Mouse (Mus musculus) mesoderm, embryonic 11.5 days (tissue): ENCODE measurements at regions not wholly inside any gene's neighbourhood (a gene's known extent, or its start where the extent isn't known, plus 50 kb on each side); places are given as distances from the start of the nearest gene placed in this dataset.
A peak's percentile ranks its signal among the peaks of the same experiment; 100 is the strongest.
"Not testable (repeated sequence)": the region's sequence is repeated elsewhere in the genome, so short reads cannot be mapped to it uniquely, and the experiment has no call there.

Source experiments
- DNase-seq: peaks from one replicate; pipeline ENCODE4 v3.0.0-alpha.2; 2012; ENCODE audit warnings: low read depth, low spot score

DNA sequence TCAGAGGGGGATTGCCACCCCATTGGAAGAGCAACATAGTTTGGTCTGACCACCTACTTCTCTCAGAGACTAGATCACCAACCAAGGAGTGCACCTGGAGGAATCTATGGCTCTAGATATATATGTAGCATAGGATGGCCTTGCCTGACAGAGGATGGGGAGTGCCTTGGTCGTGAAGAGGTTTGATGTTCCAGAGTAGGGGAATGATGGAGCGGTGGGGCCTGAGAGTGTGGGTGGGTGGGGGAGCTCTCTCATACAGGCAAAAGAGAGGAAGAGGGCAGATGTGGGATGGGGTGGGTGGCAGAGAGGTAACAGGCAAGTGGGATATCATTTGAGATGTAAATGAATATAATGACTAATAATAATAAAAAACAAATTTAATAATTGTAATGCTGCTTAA, 874.0 kb downstream of the Amy2a5 start:
- no peak for DNase-seq

DNA sequence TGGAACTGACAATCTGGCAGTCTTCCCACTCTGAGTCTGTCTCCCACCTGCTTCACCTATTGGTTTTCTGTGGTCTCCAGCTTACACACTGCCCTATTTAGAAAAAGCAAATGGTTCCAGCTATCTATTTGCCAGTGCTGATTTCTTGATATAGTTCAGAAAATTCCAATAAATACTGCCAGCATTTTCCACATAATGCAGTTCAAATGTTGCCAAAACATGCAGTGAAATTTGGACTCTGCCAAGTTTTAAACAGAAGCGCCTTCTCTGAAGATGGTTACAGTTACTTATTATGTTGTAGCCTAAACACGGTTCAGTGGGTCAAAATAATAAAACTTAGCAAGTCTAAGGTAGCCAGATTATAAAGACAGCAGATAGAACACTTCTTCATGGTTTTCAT, 912.8 kb downstream of the Amy2a5 start:
- DNase-seq: no peak

DNA sequence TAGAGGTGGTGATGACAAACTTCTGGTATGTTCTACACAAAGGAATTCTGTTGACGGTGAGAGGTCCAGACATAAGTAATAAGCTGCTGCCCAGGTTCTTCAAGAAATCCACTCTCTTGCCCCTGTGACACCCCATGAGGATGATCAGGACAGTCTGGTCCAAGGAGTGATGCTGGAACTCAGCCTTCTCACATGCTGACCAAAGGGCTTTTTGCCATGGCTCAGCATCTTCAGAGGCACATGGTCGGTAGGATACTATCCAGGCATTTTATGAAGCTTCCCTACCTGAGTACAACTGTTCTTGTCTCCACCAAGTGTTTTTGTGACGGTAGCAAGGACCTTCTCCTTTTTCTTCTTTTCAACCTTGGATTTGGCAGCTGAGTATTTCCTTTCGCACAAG, 927.5 kb downstream of the Amy2a5 start:
- DNase-seq: no peak

DNA sequence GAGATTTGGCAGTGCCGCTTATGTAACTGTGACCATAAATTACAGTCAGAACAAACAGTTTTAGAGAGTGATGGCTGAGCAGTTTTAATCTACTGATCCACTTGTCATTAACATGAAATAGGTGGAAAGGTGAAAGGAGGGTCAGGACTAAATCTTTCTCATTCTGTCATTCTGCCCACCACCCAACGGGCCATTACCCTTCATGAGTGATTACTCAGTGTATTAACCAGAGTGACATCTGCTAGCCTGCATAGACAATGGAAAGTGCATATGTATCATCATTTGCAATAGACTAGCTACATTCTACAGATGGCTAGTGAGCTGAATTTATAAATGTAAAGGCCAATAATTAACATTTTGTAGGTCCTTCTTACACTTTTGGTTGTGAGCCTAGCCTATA, 933.3 kb downstream of the Amy2a5 start:
- peak; percentile 65 for DNase-seq

DNA sequence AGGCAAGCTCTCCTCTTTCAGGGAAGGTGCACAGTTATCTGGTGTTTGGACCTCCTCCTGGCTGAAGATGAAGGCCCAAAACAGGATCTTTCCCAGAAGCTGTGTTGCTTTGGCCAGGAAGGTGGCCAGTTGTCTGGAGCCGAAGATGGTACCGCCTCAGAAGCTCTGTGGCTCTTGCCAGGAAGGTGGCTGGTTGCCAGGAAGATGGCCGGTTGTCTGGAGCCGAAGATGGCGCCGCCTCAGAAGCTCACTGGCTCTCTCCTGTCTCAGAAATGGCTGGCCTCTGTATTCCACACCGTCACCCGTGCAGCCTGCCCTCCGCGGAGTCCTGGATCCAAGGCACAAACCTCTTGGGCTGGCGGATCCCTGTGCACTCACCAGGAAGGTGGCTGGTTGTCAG, 937.4 kb downstream of the Amy2a5 start:
- DNase-seq: not testable (repeated sequence)

DNA sequence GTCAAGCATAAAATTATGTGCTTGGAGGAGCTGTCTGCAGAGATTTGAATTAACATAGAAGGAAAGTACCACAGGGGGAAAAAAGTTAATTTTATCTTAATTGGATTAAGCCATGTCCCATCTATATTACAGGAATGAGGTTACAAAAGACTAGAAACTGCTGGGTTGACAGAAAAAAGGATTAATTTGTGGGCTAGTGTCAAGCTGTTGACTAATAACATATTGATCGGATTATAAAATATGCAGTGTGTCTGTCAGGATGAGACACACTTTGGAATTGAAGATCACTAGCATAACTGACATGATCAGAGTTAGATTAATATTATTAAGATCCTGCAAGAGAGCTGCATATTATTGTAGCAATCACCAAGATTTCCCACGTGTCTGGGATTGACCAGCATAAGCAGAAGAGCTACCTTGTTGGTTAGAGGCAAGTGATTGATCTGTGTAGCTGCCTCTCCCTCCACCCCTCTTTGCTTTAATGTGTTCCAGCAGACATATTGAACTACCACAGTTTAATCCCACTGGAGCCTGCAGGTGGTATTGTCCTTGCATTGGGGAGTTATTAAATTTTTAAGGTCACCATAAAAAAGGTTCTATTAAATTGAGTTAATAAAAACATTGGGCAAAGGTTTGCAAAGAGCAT, 979.7 kb downstream of the Amy2a5 start:
- DNase-seq: no peak

DNA sequence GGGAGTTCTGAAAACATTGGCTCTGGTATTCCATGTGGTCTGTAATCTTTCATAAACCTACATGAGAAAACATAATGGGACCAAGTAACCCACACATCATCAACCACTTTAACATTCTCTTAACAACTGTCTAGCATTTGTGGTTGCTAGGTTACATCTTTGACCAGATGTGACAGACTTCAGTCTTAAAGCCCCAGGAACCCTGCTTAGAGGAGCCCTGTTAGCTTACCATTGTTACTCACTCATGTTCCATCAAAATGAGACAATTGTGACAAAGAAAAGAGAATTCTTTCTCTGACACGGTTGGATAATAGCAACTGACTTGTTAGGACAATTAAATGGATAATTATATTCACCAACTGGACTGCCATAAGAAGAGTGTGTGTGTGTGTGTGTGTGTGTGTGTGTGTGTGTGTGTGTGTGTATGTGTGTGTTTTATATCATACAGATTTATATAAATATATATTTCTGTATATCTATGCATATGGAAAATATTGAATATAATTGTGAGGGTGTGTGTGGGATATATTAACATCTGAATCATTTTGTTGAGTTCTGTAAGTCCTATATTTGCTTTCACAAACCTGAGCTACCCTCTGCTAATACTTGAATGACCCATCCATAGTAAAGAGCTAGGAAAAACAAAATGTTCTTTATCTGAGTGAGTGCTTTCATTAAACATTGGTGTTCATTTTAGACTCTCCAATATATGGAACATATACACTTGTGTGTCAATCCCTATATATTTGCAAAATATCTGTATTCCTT, 997.1 kb downstream of the Amy2a5 start:
- peak; percentile 17 for DNase-seq

DNA sequence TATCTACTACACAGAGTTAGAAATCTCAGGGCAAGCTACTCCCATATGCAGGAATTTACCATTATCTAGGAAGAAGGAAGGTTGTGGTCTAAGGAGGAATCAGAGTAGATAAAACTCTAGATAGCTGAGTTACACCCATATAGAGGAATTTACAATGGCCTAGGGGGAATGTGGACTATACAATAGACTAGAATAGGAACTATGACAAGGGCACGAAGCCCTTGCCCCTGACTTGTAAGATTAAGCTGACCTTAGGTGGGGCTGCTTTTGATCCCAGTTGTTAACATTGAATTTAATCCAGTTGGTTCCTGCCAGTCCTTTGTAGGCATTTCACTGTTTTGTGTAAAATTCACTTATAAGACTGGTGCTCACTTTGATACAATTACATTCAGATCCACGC, 1015.7 kb downstream of the Amy2a5 start:
- DNase-seq: not testable (repeated sequence)

DNA sequence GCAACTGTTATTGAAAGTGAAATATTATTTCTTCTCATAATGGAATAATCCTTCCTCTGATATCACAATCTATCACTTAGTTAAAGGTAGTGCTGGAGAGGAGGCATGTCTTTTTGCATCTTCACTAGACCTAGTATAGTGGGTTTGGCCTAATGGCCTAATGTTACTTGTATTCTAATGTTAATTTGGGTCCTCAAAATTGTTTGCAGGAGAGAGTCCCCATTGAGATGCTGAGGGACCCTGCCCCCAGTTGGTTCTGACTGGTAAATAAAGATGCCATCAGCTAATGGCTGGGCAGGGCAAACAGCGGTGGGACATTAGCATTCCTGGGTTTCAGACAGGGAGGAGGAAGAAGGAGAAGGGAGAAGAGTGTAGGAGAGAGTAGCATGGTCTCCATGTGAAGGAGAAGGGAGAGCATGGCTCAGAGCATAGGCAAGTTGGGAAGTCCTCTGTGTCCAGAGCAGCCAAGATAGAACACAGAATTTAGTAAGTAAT, 1019.0 kb downstream of the Amy2a5 start:
- no peak for DNase-seq
